Mouse (Mus musculus) G1E (cell line): Measurements from ENCODE around the gene A630001G21Rik.

Experiments
- CTCF ChIP-seq: IDR thresholded peaks from 2 replicates; pipeline ENCODE4 v1.5.1; 2012; ENCODE audit warnings: low read depth, low read length, inconsistent platforms, mixed read lengths
- GATA1 ChIP-seq: IDR thresholded peaks from 2 replicates; pipeline ENCODE4 v1.6.1; 2012; ENCODE audit warnings: borderline replicate concordance, low read length, inconsistent platforms, mixed read lengths
- TAL1 ChIP-seq: conservative IDR thresholded peaks from 2 replicates; pipeline ENCODE4 v1.6.1; 2012; ENCODE audit warnings: low read depth, low read length, inconsistent platforms, mixed read lengths

- TF ChIP-seq GATA1 (no peak), TAL1 (no peak), CTCF (no peak)
These were observed 31.9 kb upstream of the A630001G21Rik start for GRCm38 (mm10) chr1:85810343-85810742.
